Mouse (Mus musculus): Measurements from ENCODE around the gene Ftl1. TPM values are rescaled to one million over a fixed set of nuclear protein-coding genes. Genes with fewer than 3 reads are reported as not detected.

Gene Ftl1
- polyA plus RNA-seq, 1 experiment, result 3,506 TPM

DNA sequence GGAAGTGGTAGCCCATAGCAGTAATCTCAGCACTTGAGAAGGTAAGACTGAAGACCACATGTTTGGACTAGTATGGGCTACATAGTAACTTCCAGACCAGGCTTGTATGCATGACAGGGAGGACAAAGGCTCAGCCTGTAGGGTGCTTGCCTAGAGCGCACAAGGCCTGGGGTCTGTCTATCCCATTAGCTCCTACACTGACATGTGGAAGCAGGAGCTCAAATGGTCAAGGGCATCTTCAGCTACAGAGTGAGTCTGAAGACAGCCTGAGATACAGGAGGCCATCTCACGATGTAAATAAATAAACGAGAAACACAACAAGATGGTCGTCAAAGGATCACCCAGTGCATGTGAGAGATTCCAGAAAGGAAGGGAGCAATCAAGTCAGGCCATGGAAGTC, 2.6 kb upstream of the Ftl1 start:
- TF ChIP-seq POLR2A (IDR thresholded peaks at IDR 0.05; ENCODE audit: low read depth, low read length) (no peak), CTCF (IDR thresholded peaks at IDR 0.05; ENCODE audit: borderline replicate concordance, insufficient read depth, low read length) (no peak)
- peaks cover 12% of the 10 kb centered on the region for H3K4me1 ChIP-seq (ENCODE audit: control insufficient read depth, insufficient read depth, low read length)

DNA sequence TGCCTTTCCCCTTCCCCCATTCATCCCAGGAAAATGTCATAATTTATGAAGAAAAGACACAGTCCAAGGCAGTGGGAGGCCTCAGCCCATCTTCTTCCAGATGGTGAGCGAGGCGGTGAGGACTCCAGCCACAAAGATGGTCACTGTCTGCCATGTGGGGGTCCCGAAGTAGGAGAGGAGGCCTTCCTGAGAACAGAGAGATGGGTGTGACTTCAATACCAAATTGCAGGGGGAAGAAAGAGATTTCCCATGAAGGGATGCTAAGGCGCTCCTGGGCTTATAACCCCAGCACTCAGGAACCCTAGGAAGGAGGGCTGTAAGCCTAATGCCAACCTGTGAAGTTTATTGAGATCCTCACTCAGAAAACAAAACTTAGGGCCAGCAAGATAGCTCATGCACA, 2.1 kb upstream of the Ftl1 start:
- peaks cover 12% of the 10 kb centered on the region for H3K4me1 ChIP-seq (ENCODE audit: control insufficient read depth, insufficient read depth, low read length)
- no peak overlapping the region for H3K4me3 ChIP-seq (ENCODE audit: insufficient read depth, low read length)
- no peak for TF ChIP-seq CTCF (IDR thresholded peaks at IDR 0.05; ENCODE audit: borderline replicate concordance, insufficient read depth, low read length)
- peak overlapping the region; percentile 73 for H3K27ac ChIP-seq (ENCODE audit: insufficient read depth, low read length)

More for the DNA sequence above, 2.6 kb upstream of the Ftl1 start:
- no peak overlapping the region for H3K4me3 ChIP-seq (ENCODE audit: insufficient read depth, low read length)
- H3K27ac ChIP-seq (ENCODE audit: insufficient read depth, low read length), result peak overlapping the region; percentile 73

DNA sequence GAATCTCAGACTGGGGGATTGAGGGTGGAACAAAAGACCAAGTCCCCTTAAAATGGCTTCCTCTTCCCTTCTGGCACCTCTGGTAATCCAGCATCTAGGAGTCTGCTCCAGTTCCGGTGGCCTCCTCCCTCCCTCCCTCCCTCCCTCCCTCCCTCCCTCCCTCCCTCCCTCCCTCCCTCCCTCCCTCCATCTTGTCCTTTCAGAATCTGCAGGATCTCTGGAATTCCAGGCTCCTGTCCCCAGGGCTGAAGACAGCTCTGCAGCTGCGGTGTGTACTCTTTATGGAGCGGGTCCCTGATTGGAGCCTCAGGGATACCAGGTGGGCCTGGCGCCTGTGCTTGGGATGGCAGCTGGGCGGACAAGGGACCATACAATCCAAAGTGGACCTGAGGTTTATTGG, 1.6 kb upstream of the Ftl1 start:
- no peak for TF ChIP-seq POLR2A (IDR thresholded peaks at IDR 0.05; ENCODE audit: low read depth, low read length)
- no peak overlapping the region for H3K4me3 ChIP-seq (ENCODE audit: insufficient read depth, low read length)
- H3K27ac ChIP-seq (ENCODE audit: insufficient read depth, low read length), result peak overlapping the region; percentile 96
- peaks cover 12% of the 10 kb centered on the region for H3K4me1 ChIP-seq (ENCODE audit: control insufficient read depth, insufficient read depth, low read length)

DNA sequence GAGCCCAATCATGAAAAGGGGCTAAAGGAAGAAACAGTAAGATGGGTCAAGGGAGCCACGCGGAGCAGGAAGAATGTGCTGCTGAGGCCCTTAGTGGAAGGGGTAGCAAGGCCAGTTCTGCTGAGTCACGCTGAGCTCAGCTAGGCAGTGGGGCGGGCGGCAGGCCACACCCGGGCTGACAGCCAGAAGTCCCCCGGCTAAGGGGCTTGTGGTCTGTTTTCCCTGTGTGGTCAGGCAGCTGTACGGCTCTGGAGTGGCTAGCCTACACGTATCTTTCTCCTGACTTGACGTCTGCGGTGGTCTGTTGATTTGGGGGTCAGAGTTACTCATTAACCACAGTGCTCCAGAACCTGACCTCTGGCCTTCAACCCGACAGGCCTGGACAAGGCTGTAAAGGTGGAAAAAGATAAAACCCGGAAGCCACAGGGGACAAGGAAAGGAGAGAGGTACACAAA, 1.2 kb upstream of the Ftl1 start:
- H3K27ac ChIP-seq (ENCODE audit: insufficient read depth, low read length), result peak overlapping the region; percentile 96
- TF ChIP-seq CTCF (IDR thresholded peaks at IDR 0.05; ENCODE audit: borderline replicate concordance, insufficient read depth, low read length), result no peak
- TF ChIP-seq POLR2A (IDR thresholded peaks at IDR 0.05; ENCODE audit: low read depth, low read length), result peak; percentile 53; the same call in 1 of the 2 replicates
- peaks cover 12% of the 10 kb centered on the region for H3K4me1 ChIP-seq (ENCODE audit: control insufficient read depth, insufficient read depth, low read length)
- H3K4me3 ChIP-seq (ENCODE audit: insufficient read depth, low read length), result no peak overlapping the region

DNA sequence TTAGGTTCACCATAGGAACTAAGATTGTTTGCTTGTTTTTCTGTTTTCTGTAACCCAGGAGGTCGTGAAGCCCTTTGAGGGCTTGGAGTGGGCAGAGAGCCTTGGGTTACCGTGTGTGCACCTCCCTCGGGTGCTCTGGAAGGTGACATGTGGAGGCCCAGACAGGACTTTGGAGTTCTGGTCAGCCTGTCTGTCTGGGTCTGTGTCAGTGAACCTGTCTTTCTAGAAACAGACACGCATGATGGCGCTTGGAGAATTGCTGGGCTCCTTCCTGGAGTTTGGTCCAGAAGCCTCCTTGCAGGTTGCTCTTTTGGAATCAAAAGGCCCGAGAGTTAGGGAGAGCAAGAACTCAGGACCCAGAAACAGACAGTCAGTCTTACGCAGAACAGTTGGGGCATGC, 693 bp upstream of the Ftl1 start:
- Histone ChIP-seq H3K4me3 (ENCODE audit: insufficient read depth, low read length) (no peak overlapping the region), H3K4me1 (ENCODE audit: control insufficient read depth, insufficient read depth, low read length) (peaks cover 12% of the 10 kb centered on the region), H3K27ac (ENCODE audit: insufficient read depth, low read length) (peak overlapping the region; percentile 96)
- TF ChIP-seq CTCF (IDR thresholded peaks at IDR 0.05; ENCODE audit: borderline replicate concordance, insufficient read depth, low read length) (no peak), POLR2A (IDR thresholded peaks at IDR 0.05; ENCODE audit: low read depth, low read length) (no peak)

DNA sequence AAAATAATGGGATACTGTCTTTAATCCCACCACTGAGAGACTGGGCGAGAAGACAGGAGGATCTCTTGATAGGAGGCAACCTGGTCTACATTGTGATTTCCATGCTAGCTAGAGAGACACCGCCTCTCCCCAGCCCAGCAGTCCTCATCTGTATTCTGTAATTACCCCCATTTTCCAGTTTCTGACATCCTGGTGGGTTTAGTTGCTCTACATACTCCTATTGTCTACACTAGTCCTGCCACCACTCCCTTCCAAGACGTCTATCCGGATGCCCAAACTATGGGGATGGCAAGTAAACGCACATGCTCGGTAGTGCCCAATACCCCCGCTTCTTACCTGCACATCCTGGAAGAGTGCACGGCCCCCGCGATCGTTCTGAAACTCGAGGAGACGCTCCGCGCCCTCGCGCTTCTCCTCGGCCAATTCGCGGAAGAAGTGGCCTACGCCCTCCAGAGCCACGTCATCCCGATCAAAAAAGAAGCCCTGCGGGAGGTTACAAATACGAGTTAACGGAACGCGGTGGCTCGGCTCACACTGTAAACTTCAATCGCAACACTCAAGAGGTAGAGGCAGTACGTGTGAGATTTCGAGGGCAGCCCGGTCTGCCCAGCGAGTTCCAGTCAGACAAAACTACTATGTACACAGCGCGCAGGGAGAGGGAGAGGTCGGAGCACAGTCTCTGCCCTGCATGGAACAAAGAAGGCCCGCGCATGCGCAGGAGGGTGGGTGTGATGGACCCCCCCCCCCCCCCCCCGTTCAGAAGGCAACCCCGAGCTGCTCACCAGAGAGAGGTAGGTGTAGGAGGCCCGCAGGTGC, 728 bp downstream of the Ftl1 start:
- Histone ChIP-seq H3K4me3 (ENCODE audit: insufficient read depth, low read length) (peak overlapping the region; percentile 67), H3K4me1 (ENCODE audit: control insufficient read depth, insufficient read depth, low read length) (peaks cover 9% of the 10 kb centered on the region), H3K27ac (ENCODE audit: insufficient read depth, low read length) (peak overlapping the region; percentile 73)
- TF ChIP-seq POLR2A (IDR thresholded peaks at IDR 0.05; ENCODE audit: low read depth, low read length) (peak; percentile 68), CTCF (IDR thresholded peaks at IDR 0.05; ENCODE audit: borderline replicate concordance, insufficient read depth, low read length) (no peak)

DNA sequence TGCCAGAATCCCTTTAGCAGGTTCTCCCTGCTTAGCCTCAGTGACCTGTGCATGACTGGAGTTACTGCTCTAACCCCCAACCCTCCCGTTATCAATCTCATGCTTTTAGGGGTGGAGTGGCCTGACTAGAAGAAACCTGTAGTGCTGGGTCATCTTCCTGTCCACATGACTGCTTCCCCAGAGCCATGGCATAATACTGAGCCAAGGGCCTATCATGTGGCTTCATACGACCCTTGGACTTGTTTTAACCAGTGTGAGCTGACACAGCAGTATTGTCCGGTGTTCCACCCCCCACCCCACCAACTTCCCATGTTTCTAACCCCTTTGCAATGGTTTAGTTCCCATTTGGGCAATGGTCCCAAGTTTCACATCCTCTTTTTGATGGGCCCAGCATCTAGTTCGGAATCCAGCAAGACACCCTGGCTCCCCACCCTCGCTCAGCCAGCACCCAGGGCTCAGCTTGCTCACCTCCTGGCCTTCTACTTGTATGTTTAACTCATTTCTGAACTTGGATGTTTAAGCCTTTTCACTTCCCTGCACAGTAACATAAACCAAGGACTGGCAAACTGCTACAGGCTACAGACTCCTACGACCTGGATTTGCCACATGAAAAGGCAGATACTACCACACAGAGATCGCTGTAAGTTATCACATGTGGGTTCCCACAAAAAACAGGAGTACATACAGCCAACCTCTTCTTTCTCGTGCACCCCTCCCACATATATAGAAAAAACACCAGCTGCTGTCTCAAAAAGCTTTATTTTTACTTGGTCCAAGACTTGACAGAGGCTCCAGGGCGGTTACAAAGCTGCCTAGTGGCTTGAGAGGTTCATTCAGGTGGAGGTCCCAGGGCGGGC, 2.3 kb downstream of the Ftl1 start:
- TF ChIP-seq POLR2A (IDR thresholded peaks at IDR 0.05; ENCODE audit: low read depth, low read length) (peak; percentile 85), CTCF (IDR thresholded peaks at IDR 0.05; ENCODE audit: borderline replicate concordance, insufficient read depth, low read length) (no peak)
- H3K27ac ChIP-seq (ENCODE audit: insufficient read depth, low read length), result peak overlapping the region; percentile 73
- peaks cover 5% of the 10 kb centered on the region; the same call in 1 of the 2 replicates for H3K4me1 ChIP-seq (ENCODE audit: control insufficient read depth, insufficient read depth, low read length)
- peak overlapping the region; percentile 67 for H3K4me3 ChIP-seq (ENCODE audit: insufficient read depth, low read length)

DNA sequence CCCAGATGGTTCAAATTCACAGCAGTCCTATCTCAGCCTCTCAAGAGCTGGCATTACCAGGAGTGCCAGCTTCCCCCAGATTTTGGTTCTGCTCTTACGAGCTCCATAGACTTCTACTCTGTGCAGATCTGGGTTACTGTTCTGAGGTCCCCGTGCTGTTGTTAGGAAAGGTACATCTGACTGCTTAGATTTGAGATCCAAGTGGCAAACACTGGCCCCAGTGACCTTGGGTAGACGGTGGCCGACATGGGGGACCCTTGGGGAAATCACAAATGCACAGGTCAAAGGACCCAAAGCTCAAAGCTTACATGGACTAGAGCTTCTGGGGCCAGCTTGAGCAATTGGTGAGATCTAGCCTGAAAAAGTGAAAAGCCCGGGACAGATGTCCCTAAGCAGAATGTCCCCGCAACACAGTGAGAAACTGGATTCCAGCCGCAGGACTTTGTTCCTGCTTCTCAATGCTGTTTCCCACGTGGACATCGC, 2.9 kb downstream of the Ftl1 start:
- H3K4me3 ChIP-seq (ENCODE audit: insufficient read depth, low read length), result peak overlapping the region; percentile 67
- peak overlapping the region; percentile 73 for H3K27ac ChIP-seq (ENCODE audit: insufficient read depth, low read length)
- H3K4me1 ChIP-seq (ENCODE audit: control insufficient read depth, insufficient read depth, low read length), result peaks cover 5% of the 10 kb centered on the region; the same call in 1 of the 2 replicates
- TF ChIP-seq CTCF (IDR thresholded peaks at IDR 0.05; ENCODE audit: borderline replicate concordance, insufficient read depth, low read length) (no peak), POLR2A (IDR thresholded peaks at IDR 0.05; ENCODE audit: low read depth, low read length) (no peak; the same call in 1 of the 2 replicates)

DNA sequence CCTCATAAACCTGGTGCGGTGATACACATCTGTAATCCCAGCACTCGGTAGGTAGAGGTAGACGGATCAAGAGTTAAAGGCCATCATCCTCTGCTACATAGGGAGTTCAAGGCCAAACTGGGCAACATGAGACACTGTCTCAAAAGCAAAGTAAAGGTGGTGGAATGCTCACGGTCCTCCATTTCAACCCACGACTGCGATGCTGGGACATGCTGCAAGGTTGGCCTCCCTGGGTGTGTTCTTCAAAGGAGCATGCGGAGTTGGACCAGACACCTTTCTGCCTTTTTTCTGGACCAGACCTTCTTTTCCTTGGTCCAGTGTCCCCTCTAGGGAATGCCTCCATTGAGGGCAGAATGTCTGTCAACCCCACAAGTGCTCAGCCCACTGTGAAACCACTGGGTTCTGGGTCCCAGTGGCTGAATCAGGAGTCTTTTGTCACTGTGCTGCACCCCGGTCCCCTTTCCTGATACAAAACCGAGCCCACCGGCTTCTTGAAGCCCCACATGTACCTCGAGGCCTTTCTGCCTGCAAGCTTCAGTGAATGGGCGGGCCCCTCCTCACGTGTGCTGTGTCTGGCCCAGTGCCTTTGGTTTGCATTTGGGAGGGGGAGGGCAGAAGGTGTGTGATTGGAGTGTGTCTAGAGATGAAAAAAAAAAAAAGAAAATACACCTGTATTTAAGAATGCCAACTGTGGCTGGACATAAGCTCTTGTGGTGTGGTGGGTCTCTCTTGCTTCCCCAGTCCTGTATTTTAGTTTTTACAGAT, 3.6 kb downstream of the Ftl1 start:
- Histone ChIP-seq H3K4me3 (ENCODE audit: insufficient read depth, low read length) (no peak overlapping the region), H3K27ac (ENCODE audit: insufficient read depth, low read length) (no peak overlapping the region), H3K4me1 (ENCODE audit: control insufficient read depth, insufficient read depth, low read length) (peaks cover 5% of the 10 kb centered on the region; the same call in 1 of the 2 replicates)
- TF ChIP-seq CTCF (IDR thresholded peaks at IDR 0.05; ENCODE audit: borderline replicate concordance, insufficient read depth, low read length) (no peak), POLR2A (IDR thresholded peaks at IDR 0.05; ENCODE audit: low read depth, low read length) (peak; percentile 2; the same call in 1 of the 2 replicates)
